Mouse (Mus musculus): ENCODE results near the gene Gm8693. TPM values are rescaled to one million over a fixed set of nuclear protein-coding genes. Genes with fewer than 3 reads are reported as not detected.
"Not testable (repeated sequence)": the region's sequence is repeated elsewhere in the genome, so short reads cannot be mapped to it uniquely, and the experiment has no call there.

Gm8693 gene
- not detected in 2 replicates for polyA plus RNA-seq (2015; fragmentation: Nextera tagmentation; extraction: Ambion mirVana)

DNA sequence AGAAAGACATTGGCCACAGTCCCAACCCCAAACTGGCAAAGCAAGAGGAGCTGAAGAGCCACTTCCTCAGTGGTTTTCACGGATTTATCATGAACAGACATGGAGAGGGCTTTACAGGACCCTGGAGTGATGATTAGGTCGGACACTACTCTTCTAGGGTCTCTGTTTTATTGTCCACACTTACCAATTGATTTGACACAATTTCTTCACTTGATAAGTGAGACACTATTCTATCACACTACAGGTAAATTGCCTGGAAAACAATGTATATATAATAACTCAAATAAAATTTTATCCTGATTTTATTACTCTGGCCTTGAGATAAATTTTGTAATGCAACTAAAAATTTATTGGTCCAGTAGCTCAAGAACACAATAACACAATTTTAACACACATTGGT lies at the start of gene Gm8693:
Gene Gm8693 (minus strand): TSS at position 101 of the 400 bp plus-strand sequence.
- not testable (repeated sequence) for H3K4me3 ChIP-seq (replicated peaks); H3K27me3 ChIP-seq; H3K27ac ChIP-seq (replicated peaks); H3K4me1 ChIP-seq (replicated peaks); H3K9ac ChIP-seq; ATAC-seq (ENCODE audit: insufficient read depth); H3K36me3 ChIP-seq (replicated peaks); H3K9me3 ChIP-seq (replicated peaks); H3K4me2 ChIP-seq
- no CpG with 5 or more reads among the region's 2 CpGs for WGBS (ENCODE audit: insufficient replicate concordance)

DNA sequence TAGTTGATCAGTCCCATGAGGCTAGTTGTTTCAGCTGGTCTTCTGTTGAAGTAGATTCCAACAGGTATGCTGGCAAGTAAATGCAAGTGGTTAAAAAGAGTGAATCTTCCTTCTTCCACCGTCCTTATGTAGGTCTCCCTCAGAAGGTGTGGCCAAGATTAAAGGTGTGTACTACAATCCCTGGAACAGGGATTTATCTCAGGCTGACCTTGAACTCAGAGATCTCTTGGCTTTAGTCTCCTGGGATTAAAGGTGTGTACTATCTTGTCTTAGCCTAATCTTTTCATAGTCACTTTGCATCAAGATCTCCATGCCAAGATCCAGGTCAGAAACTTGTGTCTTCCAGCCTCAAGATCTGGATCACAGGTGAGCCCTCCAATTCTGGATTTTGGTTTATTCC lies 27.5 kb upstream of the Gm8693 start, which contains the start of gene Gm4567:
Gene Gm4567 (minus strand): TSS at position 101 of the 400 bp plus-strand sequence.
- H3K36me3 ChIP-seq (replicated peaks); ATAC-seq (ENCODE audit: insufficient read depth); H3K4me3 ChIP-seq (replicated peaks); H3K4me2 ChIP-seq; H3K4me1 ChIP-seq (replicated peaks); H3K27me3 ChIP-seq; H3K9me3 ChIP-seq (replicated peaks); H3K27ac ChIP-seq (replicated peaks); H3K9ac ChIP-seq: not testable (repeated sequence)
- WGBS (ENCODE audit: insufficient replicate concordance): no CpG with 5 or more reads among the region's 1 CpGs

DNA sequence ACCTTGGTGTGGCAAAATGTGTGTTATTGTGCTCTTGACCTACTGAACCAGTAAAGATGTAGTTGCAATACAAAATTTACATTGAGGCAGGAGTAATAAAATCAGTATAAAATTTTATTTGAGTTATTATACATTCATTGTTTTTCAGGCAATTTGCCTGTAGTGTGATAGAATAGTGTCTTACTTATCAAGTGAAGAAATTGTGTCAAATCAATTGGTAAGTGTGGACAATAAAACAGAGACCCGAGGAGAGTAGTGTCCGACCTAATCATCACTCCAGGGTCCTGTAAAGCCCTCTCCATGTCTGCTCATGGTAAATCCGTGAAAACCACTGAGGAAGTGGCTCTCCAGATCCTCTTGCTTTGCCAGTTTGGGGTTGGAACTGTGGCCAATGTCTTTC lies 34.4 kb downstream of the Gm8693 start, which contains the start of gene Vmn1r155:
Gene Vmn1r155 (plus strand): TSS at position 301 of the 400 bp plus-strand sequence.
- WGBS (ENCODE audit: insufficient replicate concordance): no CpG with 5 or more reads among the region's 3 CpGs
- not testable (repeated sequence) for ATAC-seq (ENCODE audit: insufficient read depth)

More for the DNA sequence above, 34.4 kb downstream of the Gm8693 start, which contains the start of gene Vmn1r155:
- H3K4me1 ChIP-seq (replicated peaks); H3K27ac ChIP-seq (replicated peaks); H3K36me3 ChIP-seq (replicated peaks); H3K9me3 ChIP-seq (replicated peaks); H3K4me2 ChIP-seq; H3K9ac ChIP-seq; H3K4me3 ChIP-seq (replicated peaks); H3K27me3 ChIP-seq: not testable (repeated sequence)

Other genes starting within 250 kb of the Gm8693 start
- not detected in 2 replicates for gene Gm10665, start 228.2 kb downstream of the Gm8693 start, polyA plus RNA-seq (2015; fragmentation: Nextera tagmentation; extraction: Ambion mirVana)
- not detected in 2 replicates for gene Vmn1r151, start 192.6 kb downstream of the Gm8693 start, polyA plus RNA-seq (2015; fragmentation: Nextera tagmentation; extraction: Ambion mirVana)
- not detected in 2 replicates for gene Vmn1r152, start 169.3 kb downstream of the Gm8693 start, polyA plus RNA-seq (2015; fragmentation: Nextera tagmentation; extraction: Ambion mirVana)
- not detected in 2 replicates for gene Gm8677, start 157.4 kb downstream of the Gm8693 start, polyA plus RNA-seq (2015; fragmentation: Nextera tagmentation; extraction: Ambion mirVana)
- not detected in 2 replicates for gene Gm4201, start 127.0 kb downstream of the Gm8693 start, polyA plus RNA-seq (2015; fragmentation: Nextera tagmentation; extraction: Ambion mirVana)
- not detected in 2 replicates for gene Gm4565, start 104.2 kb downstream of the Gm8693 start, polyA plus RNA-seq (2015; fragmentation: Nextera tagmentation; extraction: Ambion mirVana)
- not detected in 2 replicates for gene Vmn1r155, start 34.3 kb downstream of the Gm8693 start, polyA plus RNA-seq (2015; fragmentation: Nextera tagmentation; extraction: Ambion mirVana)
- gene Gm4567, start 27.4 kb upstream of the Gm8693 start, polyA plus RNA-seq (2015; fragmentation: Nextera tagmentation; extraction: Ambion mirVana): not detected in 2 replicates
- not detected in 2 replicates for gene Vmn1r157, start 69.4 kb upstream of the Gm8693 start, polyA plus RNA-seq (2015; fragmentation: Nextera tagmentation; extraction: Ambion mirVana)
- gene Vmn1r158, start 98.5 kb upstream of the Gm8693 start, polyA plus RNA-seq (2015; fragmentation: Nextera tagmentation; extraction: Ambion mirVana): not detected in 2 replicates
- gene Vmn1r159, start 151.3 kb upstream of the Gm8693 start, polyA plus RNA-seq (2015; fragmentation: Nextera tagmentation; extraction: Ambion mirVana): not detected in 2 replicates
- not detected in 2 replicates for gene Vmn1r160, start 178.9 kb upstream of the Gm8693 start, polyA plus RNA-seq (2015; fragmentation: Nextera tagmentation; extraction: Ambion mirVana)

Measured in liver, embryonic 15.5 days (tissue).